3 mouse cellular contexts compared by ENCODE assay signal in genomic region chr17:80378386-80378785, GRCm38 (mm10). TPM values are rescaled to one million over a fixed set of nuclear protein-coding genes. Genes with fewer than 3 reads are reported as not detected.
"Had no signal": no experiment of that assay in that cellular context is flagged by ENCODE, and none has a peak within 500 bp of the region (broad histone marks: within the 10 kb centered on the region; RNA-seq: fewer than 3 reads in every experiment).

No protein-coding gene starts in this region.

RNA-seq across cellular contexts. Expression of gene Gm10190, which starts 5.0 kb away (rescaled TPM):
- total RNA-seq: gastrocnemius, postnatal 25 days; granulocyte monocyte progenitor cell, adult 5-6 weeks; heart, postnatal 14 days had no signal
